Mouse (Mus musculus) intestine, embryonic 16.5 days (tissue): Measurements from ENCODE around the gene Ap2s1. TPM values are rescaled to one million over a fixed set of nuclear protein-coding genes. Genes with fewer than 3 reads are reported as not detected.

ENCODE experiments used
- ATAC-seq: fragments of 200-750 bp; cut with Nextera tagmentation; 2 replicates; pipeline ENCODE4 v1.8.0; 2017; ENCODE audit warnings: moderate TSS enrichment, moderate library complexity
- H3K27ac ChIP-seq: fragments of 300-500 bp; sonication (generic); 2 replicates; pipeline ENCODE4 v1.5.1; 2014; ENCODE audit warnings: mild to moderate bottlenecking, low read length
- H3K27me3 ChIP-seq: fragments of 300-500 bp; sonication (generic); replicated peaks from 2 replicates; pipeline ENCODE4 v1.6.1; 2014; ENCODE audit warnings: low read length, control low read depth, mixed read lengths; ENCODE audit not compliant: control insufficient read depth, insufficient read depth
- H3K36me3 ChIP-seq: fragments of 300-500 bp; sonication (generic); 2 replicates; pipeline ENCODE4 v1.6.1; 2014; ENCODE audit warnings: low read length, control low read depth; ENCODE audit not compliant: control insufficient read depth, insufficient read depth
- H3K4me1 ChIP-seq: fragments of 300-500 bp; sonication (generic); 2 replicates; pipeline ENCODE4 v1.6.1; 2014; ENCODE audit warnings: low read length, control low read depth, mixed read lengths; ENCODE audit not compliant: control insufficient read depth, insufficient read depth
- H3K4me2 ChIP-seq: fragments of 300-500 bp; sonication (generic); 2 replicates; pipeline ENCODE4 v1.6.1; 2014; ENCODE audit warnings: low read depth, low read length, control low read depth
- H3K4me3 ChIP-seq: fragments of 300-500 bp; sonication (generic); 2 replicates; pipeline ENCODE4 v1.5.1; 2014; ENCODE audit warnings: mild to moderate bottlenecking, low read length
- H3K9ac ChIP-seq: fragments of 300-500 bp; sonication (generic); 2 replicates; pipeline ENCODE4 v1.6.1; 2014; ENCODE audit warnings: low read depth, low read length
- H3K9me3 ChIP-seq: fragments of 300-500 bp; sonication (generic); 2 replicates; pipeline ENCODE4 v1.6.1; 2016; ENCODE audit warnings: low read length, control low read depth; ENCODE audit not compliant: control insufficient read depth
- WGBS: fragments of 180-500 bp; shearing (Covaris S2); extraction: QIAGEN DNeasy Blood & Tissue Kit; methylation state at CpG from one replicate; pipeline ENCODE4 v1.1.7; 2014; 5-methylcytosine and 5-hydroxymethylcytosine counted together
- polyA plus RNA-seq: library from polyadenylated mRNA; unstranded; fragments of >200 nt; fragmentation: Nextera tagmentation; extraction: Ambion mirVana; gene quantifications from 2 replicates; pipeline ENCODE4 v1.2.1, GENCODE M21; 2015

The Ap2s1 gene
- polyA plus RNA-seq, 1 experiment from 2014 or later = 271 TPM

- 70% methylated on average over 4 of the region's 4 CpGs for WGBS
- no peaks in the 10 kb centered on the region for H3K27me3 ChIP-seq
Measured at GRCm38 (mm10) chr7:16745373-16745772, 7.2 kb downstream of the Ap2s1 start.

GRCm38 (mm10) chr7:16746093-16746492 lies 7.9 kb downstream of the Ap2s1 start:
- Histone ChIP-seq H3K4me2 (no peak overlapping the region), H3K9me3 (no peaks in the 10 kb centered on the region), H3K27ac (no peak overlapping the region), H3K4me3 (no peak overlapping the region), H3K9ac (no peak overlapping the region), H3K27me3 (no peaks in the 10 kb centered on the region), H3K4me1 (no peaks in the 10 kb centered on the region), H3K36me3 (peaks cover 11% of the 10 kb centered on the region)
- 55% methylated on average over 3 of the region's 3 CpGs for whole genome bisulfite sequencing
- peak; percentile 43 for ATAC-seq

More at GRCm38 (mm10) chr7:16745373-16745772, 7.2 kb downstream of the Ap2s1 start:
- H3K9me3 ChIP-seq = no peaks in the 10 kb centered on the region
- no peak overlapping the region for H3K4me3 ChIP-seq
- H3K36me3 ChIP-seq = peaks cover 11% of the 10 kb centered on the region
- no peak overlapping the region for H3K4me2 ChIP-seq
- no peaks in the 10 kb centered on the region for H3K4me1 ChIP-seq
- no peak overlapping the region for H3K9ac ChIP-seq
- no peak overlapping the region for H3K27ac ChIP-seq
- peak; percentile 77 for ATAC-seq

GRCm38 (mm10) chr7:16747656-16748055 lies 9.4 kb downstream of the Ap2s1 start:
- WGBS = 94% methylated on average over 6 of the region's 6 CpGs
- Histone ChIP-seq H3K4me1 (no peaks in the 10 kb centered on the region), H3K9ac (no peak overlapping the region), H3K4me2 (no peak overlapping the region), H3K27ac (no peak overlapping the region), H3K36me3 (peaks cover 11% of the 10 kb centered on the region), H3K9me3 (no peaks in the 10 kb centered on the region), H3K4me3 (no peak overlapping the region), H3K27me3 (no peaks in the 10 kb centered on the region)
- ATAC-seq = no peak

GRCm38 (mm10) chr7:16752016-16752415 lies 13.8 kb downstream of the Ap2s1 start:
- Histone ChIP-seq H3K4me3 (no peak overlapping the region), H3K27me3 (no peaks in the 10 kb centered on the region), H3K27ac (no peak overlapping the region), H3K36me3 (peaks cover 7% of the 10 kb centered on the region; the same call in 1 of the 2 replicates), H3K9ac (no peak overlapping the region), H3K4me2 (no peak overlapping the region), H3K4me1 (no peaks in the 10 kb centered on the region), H3K9me3 (no peaks in the 10 kb centered on the region)
- 85% methylated on average over 12 of the region's 12 CpGs for WGBS
- no peak for ATAC-seq

GRCm38 (mm10) chr7:16755362-16756017 lies 17.3 kb downstream of the Ap2s1 start:
- Histone ChIP-seq H3K9ac (no peak overlapping the region), H3K4me2 (no peak overlapping the region), H3K4me1 (no peaks in the 10 kb centered on the region), H3K4me3 (no peak overlapping the region), H3K9me3 (no peaks in the 10 kb centered on the region), H3K27me3 (no peaks in the 10 kb centered on the region), H3K27ac (no peak overlapping the region), H3K36me3 (no peaks in the 10 kb centered on the region)
- no peak for ATAC-seq
- WGBS = 50% methylated on average over 17 of the region's 17 CpGs

GRCm38 (mm10) chr7:16758872-16759574 lies 20.8 kb downstream of the Ap2s1 start:
- H3K4me1 ChIP-seq = peaks cover 3% of the 10 kb centered on the region; the same call in 1 of the 2 replicates
- H3K4me3 ChIP-seq = no peak overlapping the region
- no peak for ATAC-seq
- H3K27ac ChIP-seq = no peak overlapping the region
- H3K36me3 ChIP-seq = no peaks in the 10 kb centered on the region
- H3K27me3 ChIP-seq = no peaks in the 10 kb centered on the region
- WGBS = 72% methylated on average over 11 of the region's 11 CpGs
- no peaks in the 10 kb centered on the region for H3K9me3 ChIP-seq
- H3K9ac ChIP-seq = no peak overlapping the region
- no peak overlapping the region for H3K4me2 ChIP-seq

- ATAC-seq = peak; percentile 64
- Histone ChIP-seq H3K4me2 (no peak overlapping the region), H3K9me3 (no peaks in the 10 kb centered on the region), H3K4me1 (peaks cover 3% of the 10 kb centered on the region; the same call in 1 of the 2 replicates), H3K27me3 (no peaks in the 10 kb centered on the region), H3K9ac (no peak overlapping the region), H3K4me3 (no peak overlapping the region), H3K36me3 (no peaks in the 10 kb centered on the region), H3K27ac (no peak overlapping the region)
- WGBS = 23% methylated on average over 8 of the region's 8 CpGs
Measured at GRCm38 (mm10) chr7:16760292-16760691, 22.1 kb downstream of the Ap2s1 start.

- H3K4me1 ChIP-seq = peaks cover 3% of the 10 kb centered on the region; the same call in 1 of the 2 replicates
- H3K4me3 ChIP-seq = no peak overlapping the region
- H3K9ac ChIP-seq = peak overlapping the region; percentile 43; the same call in 1 of the 2 replicates
- no peaks in the 10 kb centered on the region for H3K9me3 ChIP-seq
- peak; percentile 58; the same call in 1 of the 2 replicates for ATAC-seq
- H3K27me3 ChIP-seq = no peaks in the 10 kb centered on the region
- no peaks in the 10 kb centered on the region for H3K36me3 ChIP-seq
- no peak overlapping the region for H3K4me2 ChIP-seq
- peak overlapping the region; percentile 68 for H3K27ac ChIP-seq
- WGBS = 45% methylated on average over 10 of the region's 10 CpGs
Measured at GRCm38 (mm10) chr7:16761005-16761481, 22.8 kb downstream of the Ap2s1 start.

GRCm38 (mm10) chr7:16761630-16762029 lies 23.4 kb downstream of the Ap2s1 start:
- WGBS = 50% methylated on average over 5 of the region's 5 CpGs
- H3K27ac ChIP-seq = no peak overlapping the region
- no peak overlapping the region for H3K4me2 ChIP-seq
- H3K9me3 ChIP-seq = no peaks in the 10 kb centered on the region
- no peaks in the 10 kb centered on the region for H3K36me3 ChIP-seq
- H3K4me3 ChIP-seq = no peak overlapping the region
- H3K4me1 ChIP-seq = peaks cover 3% of the 10 kb centered on the region; the same call in 1 of the 2 replicates
- no peak for ATAC-seq
- no peak overlapping the region for H3K9ac ChIP-seq
- no peaks in the 10 kb centered on the region for H3K27me3 ChIP-seq
